9 mouse cellular contexts compared by ENCODE assay signal in the genomic region with DNA sequence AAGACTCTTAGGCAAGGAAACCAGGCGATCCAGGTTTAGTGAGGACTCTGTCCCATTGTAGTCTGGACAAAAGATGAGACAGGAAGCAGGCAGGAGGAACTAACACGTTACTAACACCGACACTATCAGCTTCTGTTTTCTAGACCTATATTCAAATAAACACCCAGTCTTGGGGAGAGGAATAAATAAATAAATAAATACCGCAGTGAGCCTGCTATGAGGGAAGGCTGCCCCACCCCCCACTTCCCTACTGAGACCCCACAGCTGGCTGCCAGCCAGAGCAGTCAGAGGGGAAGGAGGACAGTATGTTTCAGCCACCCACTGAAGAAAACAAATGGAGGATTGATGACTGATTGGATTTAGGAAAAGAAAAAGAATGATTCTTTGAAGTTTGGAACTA. TPM values are rescaled to one million over a fixed set of nuclear protein-coding genes. Genes with fewer than 3 reads are reported as not detected.
DNase-seq lines count a peak whose midpoint lies in the region; ATAC-seq and TF ChIP-seq lines count a peak whose summit lies in the region.
"Had no signal": no experiment of that assay in that cellular context is flagged by ENCODE, and none has a peak within 500 bp of the region (broad histone marks: within the 10 kb centered on the region; RNA-seq: fewer than 3 reads in every experiment).

No protein-coding gene starts in this region.

- no peaks in the 10 kb centered on the region for H3K36me3 ChIP-seq in kidney, embryonic 16.5 days (ENCODE audit: insufficient read depth, low read length)
- H3K36me3 ChIP-seq in E14TG2a.4 (ENCODE audit: insufficient read depth, low read length), result no peaks in the 10 kb centered on the region
- no peaks in the 10 kb centered on the region for H3K36me3 ChIP-seq in lung, postnatal 0 days (ENCODE audit: insufficient read depth, low read length)

- no peak for TF ChIP-seq CTCF in E14TG2a.4 (conservative IDR thresholded peaks at IDR 0.05; ENCODE audit: low read length)
- no peak for TF ChIP-seq CTCF in brain, embryonic 14.5 days (IDR thresholded peaks at IDR 0.05; ENCODE audit: borderline replicate concordance, extremely low read depth, insufficient read depth, insufficient read length)
- no peak for TF ChIP-seq CTCF in lung, postnatal 0 days (IDR thresholded peaks at IDR 0.05)

- H3K27ac ChIP-seq in kidney, embryonic 16.5 days (ENCODE audit: low read length), result peak overlapping the region; percentile 51
- peak overlapping the region; percentile 44; the same call in 1 of the 2 replicates for H3K27ac ChIP-seq in lung, postnatal 0 days (ENCODE audit: low read length)

- peaks cover 16% of the 10 kb centered on the region for H3K4me1 ChIP-seq in kidney, embryonic 16.5 days (ENCODE audit: insufficient read depth, low read length)
- peaks cover 60% of the 10 kb centered on the region for H3K4me1 ChIP-seq in E14TG2a.4 (replicated peaks; ENCODE audit: low read depth, low read length)
- H3K4me1 ChIP-seq in lung, postnatal 0 days (ENCODE audit: insufficient read depth, low read depth, low read length), result peaks cover 18% of the 10 kb centered on the region

- no peak for TF ChIP-seq POLR2A in brain, embryonic 14.5 days (IDR thresholded peaks at IDR 0.05; ENCODE audit: borderline replicate concordance, extremely low read depth, insufficient read depth, insufficient read length, poor library complexity, severe bottlenecking)

- no peaks in the 10 kb centered on the region for H3K27me3 ChIP-seq in kidney, embryonic 16.5 days (ENCODE audit: insufficient read depth, low read length)
- 0 out of 2 replicates have a peak, but pooled peaks cover 2% of the 10 kb centered on the region for H3K27me3 ChIP-seq in E14TG2a.4 (ENCODE audit: insufficient read depth, low read length)
- no peaks in the 10 kb centered on the region for H3K27me3 ChIP-seq in lung, postnatal 0 days (replicated peaks; ENCODE audit: insufficient read depth, low read length)

- H3K4me3 ChIP-seq in kidney, embryonic 16.5 days (ENCODE audit: low read length), result no peak overlapping the region
- H3K4me3 ChIP-seq in E14TG2a.4 (replicated peaks; ENCODE audit: low read length), result peak overlapping the region; percentile 7; the same call in 1 of the 2 replicates
- no peak overlapping the region for H3K4me3 ChIP-seq in lung, postnatal 0 days (ENCODE audit: low read depth, low read length)

- H3K9ac ChIP-seq in kidney, embryonic 16.5 days (replicated peaks; ENCODE audit: low read length), result no peak overlapping the region
- no peak overlapping the region for H3K9ac ChIP-seq in lung, postnatal 0 days (replicated peaks; ENCODE audit: low read depth)

- WGBS in kidney, embryonic 16.5 days, result 30% methylated on average over 4 of the region's 4 CpGs
- 19% methylated on average over 4 of the region's 4 CpGs for WGBS in lung, postnatal 0 days

- no peak for DNase-seq in kidney, adult 18-20 months
- DNase-seq in brain, embryonic 14.5 days (ENCODE audit: low read depth), result peak; percentile 50
- DNase-seq in lung, postnatal 0 days (ENCODE audit: low spot score), result peak; percentile 64
- DNase-seq in urinary bladder, postnatal 10 days (ENCODE audit: low spot score), result no peak
- DNase-seq in cerebellum, adult 18-20 months, result no peak
- DNase-seq: layer of hippocampus, postnatal 36 days had no signal

- TF ChIP-seq EP300 in lung, postnatal 0 days (IDR thresholded peaks at IDR 0.05), result peak; percentile 69

- no peaks in the 10 kb centered on the region for H3K9me3 ChIP-seq in kidney, embryonic 16.5 days (ENCODE audit: low read length)
- H3K9me3 ChIP-seq in E14TG2a.4 (ENCODE audit: low read length), result no peaks in the 10 kb centered on the region
- no peaks in the 10 kb centered on the region for H3K9me3 ChIP-seq in lung, postnatal 0 days (ENCODE audit: low read length)

- ATAC-seq in kidney, embryonic 16.5 days (ENCODE audit: low FRiP score, low TSS enrichment), result no peak
- ATAC-seq in lung, postnatal 0 days, result peak; percentile 59
- no peak for ATAC-seq in CD4-positive, CD25-positive, alpha-beta regulatory T cell, adult 4 months

- H3K4me2 ChIP-seq in kidney, embryonic 16.5 days (replicated peaks; ENCODE audit: low read depth, low read length), result no peak overlapping the region
- H3K4me2 ChIP-seq in lung, postnatal 0 days (replicated peaks; ENCODE audit: low read depth, low read length), result no peak overlapping the region

RNA-seq across cellular contexts. Expression of a gene that starts 9.2 kb away (rescaled TPM):
- polyA plus RNA-seq in kidney, embryonic 16.5 days (2015; fragmentation: Nextera tagmentation; extraction: Ambion mirVana), result 16.5 and 16.8 TPM in 2 replicates
- 38.6 and 46.9 TPM in 2 replicates for polyA plus RNA-seq in brain, embryonic 14.5 days (2012; rRNA removed)
- 20.8 and 21.9 TPM in 2 replicates for polyA plus RNA-seq in lung, postnatal 0 days (2015; fragmentation: Nextera tagmentation; extraction: Ambion mirVana)
- 100 to 1,000 TPM; 100 to 111 TPM for polyA plus RNA-seq in CD4-positive, CD25-positive, alpha-beta regulatory T cell, adult 4 months (2017; shearing (Covaris generic))

Comparison
In these comparisons a context has a peak if more than half of its experiments do, and no peak if none do; other contexts are left out.
1. DNase-seq: peak in brain, embryonic 14.5 days (single experiment) and lung, postnatal 0 days (single experiment); none in kidney, adult 18-20 months (single experiment), urinary bladder, postnatal 10 days (single experiment) and cerebellum, adult 18-20 months (0 of 2).